Comparison of ENCODE assay signal across 11 mouse cellular contexts in genomic region chr11:90269398-90270123, GRCm38 (mm10). TPM values are rescaled to one million over a fixed set of nuclear protein-coding genes. Genes with fewer than 3 reads are reported as not detected.
DNase-seq lines count a peak whose midpoint lies in the region; ATAC-seq lines count a peak whose summit lies in the region.
"Had no signal": no experiment of that assay in that cellular context is flagged by ENCODE, and none has a peak within 500 bp of the region (broad histone marks: within the 10 kb centered on the region; RNA-seq: fewer than 3 reads in every experiment).

No protein-coding gene starts in this region.

- no peak overlapping the region for H3K9ac ChIP-seq in embryonic facial prominence, embryonic 14.5 days (ENCODE audit: low read depth, low read length)
- H3K9ac ChIP-seq in intestine, embryonic 14.5 days (ENCODE audit: low read length), result no peak overlapping the region
- H3K9ac ChIP-seq: lung, embryonic 15.5 days had no signal

- H3K9me3 ChIP-seq in embryonic facial prominence, embryonic 14.5 days (ENCODE audit: control insufficient read depth, low read length), result no peaks in the 10 kb centered on the region
- H3K9me3 ChIP-seq in intestine, embryonic 14.5 days (ENCODE audit: control insufficient read depth, low read length), result no peaks in the 10 kb centered on the region
- H3K9me3 ChIP-seq: lung, embryonic 15.5 days had no signal

- no peaks in the 10 kb centered on the region for H3K27me3 ChIP-seq in embryonic facial prominence, embryonic 14.5 days (replicated peaks; ENCODE audit: control insufficient read depth, insufficient read depth, low read length)
- no peaks in the 10 kb centered on the region for H3K27me3 ChIP-seq in intestine, embryonic 14.5 days (replicated peaks; ENCODE audit: control insufficient read depth, insufficient read depth, low read length)
- H3K27me3 ChIP-seq: lung, embryonic 15.5 days had no signal

- peak; percentile 32; the same call in 1 of the 2 replicates for ATAC-seq in embryonic facial prominence, embryonic 14.5 days (ENCODE audit: low read depth)
- peak; percentile 84 for ATAC-seq in intestine, embryonic 14.5 days (replicated peaks; ENCODE audit: low FRiP score, low TSS enrichment, low read depth)
- no peak for ATAC-seq in megakaryocyte, adult 5-6 weeks (ENCODE audit: poor library complexity, severe bottlenecking)

- 39% methylated on average over 18 of the region's 18 CpGs for WGBS in embryonic facial prominence, embryonic 14.5 days
- 54% methylated on average over 18 of the region's 18 CpGs for WGBS in intestine, embryonic 14.5 days
- WGBS in large intestine, adult 2 months, result 27% methylated on average over 18 of the region's 18 CpGs

- no peak overlapping the region for H3K27ac ChIP-seq in embryonic facial prominence, embryonic 14.5 days (replicated peaks; ENCODE audit: low read depth, low read length)
- no peak overlapping the region for H3K27ac ChIP-seq in intestine, embryonic 14.5 days (ENCODE audit: low read depth)
- H3K27ac ChIP-seq: lung, embryonic 15.5 days had no signal

- H3K4me1 ChIP-seq in embryonic facial prominence, embryonic 14.5 days (ENCODE audit: control insufficient read depth, insufficient read depth, low read length), result 0 out of 2 replicates have a peak, but pooled peaks cover 7% of the 10 kb centered on the region
- no peaks in the 10 kb centered on the region; the same call in 1 of the 2 replicates for H3K4me1 ChIP-seq in intestine, embryonic 14.5 days (replicated peaks; ENCODE audit: control insufficient read depth, insufficient read depth, low read length)
- H3K4me1 ChIP-seq: lung, embryonic 15.5 days had no signal

- no peak overlapping the region for H3K4me3 ChIP-seq in embryonic facial prominence, embryonic 14.5 days (ENCODE audit: low read depth, low read length)
- no peak overlapping the region for H3K4me3 ChIP-seq in intestine, embryonic 14.5 days (ENCODE audit: low read depth, low read length)
- H3K4me3 ChIP-seq: lung, embryonic 15.5 days had no signal

- H3K4me2 ChIP-seq in embryonic facial prominence, embryonic 14.5 days (ENCODE audit: low read depth, low read length), result peak overlapping the region; percentile 33
- no peak overlapping the region for H3K4me2 ChIP-seq in intestine, embryonic 14.5 days (ENCODE audit: low read length)
- H3K4me2 ChIP-seq: lung, embryonic 15.5 days had no signal

- peak; percentile 44 for DNase-seq in layer of hippocampus, adult 9-11 months
- DNase-seq in layer of hippocampus, adult 9-10 months (ENCODE audit: low spot score), result no peak
- DNase-seq in embryonic facial prominence, embryonic 14.5 days (ENCODE audit: low spot score), result peak; percentile 71
- no peak for DNase-seq in intestine, embryonic 14.5 days (ENCODE audit: low spot score)
- peak; percentile 48 for DNase-seq in large intestine, adult 2 months (ENCODE audit: low read depth, low spot score)
- no peak for DNase-seq in spleen, adult 18-20 months
- DNase-seq in cerebellum, postnatal 25 days, result no peak
- DNase-seq: cerebellum, adult 2 months; gastrocnemius, postnatal 36 days had no signal

- peaks cover 40% of the 10 kb centered on the region for H3K36me3 ChIP-seq in embryonic facial prominence, embryonic 14.5 days (ENCODE audit: control insufficient read depth, insufficient read depth, low read length)
- peaks cover 64% of the 10 kb centered on the region for H3K36me3 ChIP-seq in intestine, embryonic 14.5 days (ENCODE audit: control insufficient read depth, insufficient read depth, low read length)

RNA-seq across cellular contexts. Expression of gene Mmd, which starts 20.3 kb away (rescaled TPM):
- 26.5 and 27.1 TPM in 2 replicates for polyA plus RNA-seq in embryonic facial prominence, embryonic 14.5 days (2014; fragmentation: Nextera tagmentation; extraction: Ambion mirVana)
- 35.5 and 41.1 TPM in 2 replicates for polyA plus RNA-seq in intestine, embryonic 14.5 days (2014; fragmentation: Nextera tagmentation; extraction: Ambion mirVana)
- polyA plus RNA-seq in large intestine, adult 2 months (2012; rRNA removed), result 17.9 and 23.6 TPM in 2 replicates
- 13.9 and 14.5 TPM in 2 replicates for total RNA-seq in megakaryocyte, adult 5-6 weeks (2015)
- total RNA-seq in megakaryocyte, adult 5-6 weeks (2017), result 10.7 and 11.1 TPM in 2 replicates

Comparison
In these comparisons a context has a peak if more than half of its experiments do, and no peak if none do; other contexts are left out.
1. DNase-seq: peak in layer of hippocampus, adult 9-11 months (single experiment), embryonic facial prominence, embryonic 14.5 days (single experiment) and large intestine, adult 2 months (single experiment); none in layer of hippocampus, adult 9-10 months (single experiment), intestine, embryonic 14.5 days (single experiment), spleen, adult 18-20 months (0 of 2) and cerebellum, postnatal 25 days (0 of 2).